Mouse (Mus musculus): ENCODE measurements at regions not wholly inside any gene's neighbourhood (a gene's known extent, or its start where the extent isn't known, plus 50 kb on each side); places are given as distances from the start of the nearest gene placed in this dataset.

- peak; percentile 18 for DNase-seq (ENCODE audit: low read depth, low spot score)
Measured at GRCm38 (mm10) chr14:105426597-105427334, 168.4 kb downstream of the Ndfip2 start.

- no peak for DNase-seq (ENCODE audit: low read depth, low spot score)
Measured at GRCm38 (mm10) chr14:105417967-105418366, 159.6 kb downstream of the Ndfip2 start.

GRCm38 (mm10) chr14:105417458-105417960 lies 159.1 kb downstream of the Ndfip2 start:
- no peak for DNase-seq (ENCODE audit: low read depth, low spot score)

DNA sequence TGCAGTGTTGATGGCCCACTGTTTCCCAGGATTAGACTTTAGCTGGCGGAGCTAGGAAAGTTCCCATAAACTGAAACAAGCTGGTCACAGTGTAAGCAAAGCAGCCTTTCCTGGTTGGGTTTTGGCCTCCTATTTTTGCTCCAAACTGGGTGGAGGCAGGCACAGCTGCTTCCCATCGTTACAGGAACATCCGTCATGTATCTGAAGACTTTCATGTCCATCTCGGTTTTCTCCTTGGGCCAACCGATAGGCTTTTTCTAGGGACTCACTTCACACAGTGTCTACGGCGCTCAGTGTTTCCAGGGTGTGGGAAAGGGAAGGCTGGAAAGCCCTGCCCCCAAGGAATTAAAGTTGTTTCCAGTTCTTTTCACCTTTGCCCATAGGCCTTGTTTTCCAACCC lies 158.6 kb downstream of the Ndfip2 start:
- no peak for DNase-seq (ENCODE audit: low read depth, low spot score)

DNA sequence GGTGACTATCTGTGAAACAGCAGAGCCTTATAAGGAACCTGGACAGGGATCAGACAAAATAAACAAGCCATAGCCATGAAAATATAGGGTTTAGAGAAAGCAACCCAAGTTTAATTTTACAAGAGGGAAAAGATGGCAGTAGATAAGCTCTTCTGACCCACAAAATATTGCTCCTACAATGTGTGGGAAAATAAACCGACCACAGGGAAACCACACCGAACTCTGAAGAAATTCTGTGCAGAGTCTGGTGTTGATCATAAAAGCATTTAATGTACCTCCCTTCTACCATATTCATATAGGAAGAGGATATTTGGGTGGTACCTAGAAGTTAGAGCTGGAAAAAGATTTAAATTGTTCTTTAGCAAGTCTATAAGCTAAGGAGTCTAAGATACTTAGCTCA lies 146.3 kb downstream of the Ndfip2 start:
- DNase-seq (ENCODE audit: low read depth, low spot score): no peak

DNA sequence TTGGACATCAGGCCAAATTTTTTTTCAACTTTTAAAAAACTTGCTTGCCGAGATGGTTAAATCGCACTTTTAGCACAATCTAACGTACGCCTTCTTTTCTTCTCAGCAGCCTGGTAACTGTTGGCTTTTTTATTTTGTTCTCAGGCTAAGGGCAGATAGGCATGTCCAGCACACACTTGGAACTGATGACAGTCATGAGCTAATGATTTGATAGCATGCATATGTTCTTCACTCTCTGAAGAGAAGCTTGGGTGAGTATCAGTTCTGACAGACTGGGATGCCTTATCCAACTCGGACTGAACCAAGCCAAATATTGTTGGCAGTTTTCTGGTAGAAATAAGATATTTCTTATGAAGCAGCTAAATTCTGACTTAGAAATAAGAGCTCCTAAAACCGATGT lies 145.9 kb downstream of the Ndfip2 start:
- DNase-seq (ENCODE audit: low read depth, low spot score): no peak

DNA sequence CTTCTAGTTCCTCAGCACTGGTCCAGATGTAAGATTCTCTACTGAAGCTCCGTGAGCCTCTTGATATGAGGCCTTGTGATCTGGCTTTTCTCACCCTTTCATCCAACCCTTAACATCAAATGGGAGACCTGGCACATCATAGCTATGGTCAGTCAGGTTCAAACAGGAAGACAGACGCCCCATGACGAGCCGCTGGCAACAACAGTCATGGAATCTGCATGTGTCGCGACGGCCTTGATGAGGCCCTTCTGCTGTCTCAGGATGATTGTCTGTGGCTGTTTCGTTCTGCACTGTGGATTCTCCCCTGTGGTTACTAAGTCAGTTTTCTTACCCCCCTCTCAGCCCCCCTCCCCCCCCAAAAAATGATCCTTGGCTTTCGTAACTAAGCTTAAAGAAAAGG lies 144.9 kb downstream of the Ndfip2 start:
- DNase-seq (ENCODE audit: low read depth, low spot score): peak; percentile 19

GRCm38 (mm10) chr14:105402556-105402955 lies 144.2 kb downstream of the Ndfip2 start:
- DNase-seq (ENCODE audit: low read depth, low spot score): peak; percentile 69

GRCm38 (mm10) chr14:105397467-105397866 lies 139.1 kb downstream of the Ndfip2 start:
- peak; percentile 84 for DNase-seq (ENCODE audit: low read depth, low spot score)

- DNase-seq (ENCODE audit: low read depth, low spot score): no peak
Measured at GRCm38 (mm10) chr14:105392079-105392813, 133.9 kb downstream of the Ndfip2 start.

DNA sequence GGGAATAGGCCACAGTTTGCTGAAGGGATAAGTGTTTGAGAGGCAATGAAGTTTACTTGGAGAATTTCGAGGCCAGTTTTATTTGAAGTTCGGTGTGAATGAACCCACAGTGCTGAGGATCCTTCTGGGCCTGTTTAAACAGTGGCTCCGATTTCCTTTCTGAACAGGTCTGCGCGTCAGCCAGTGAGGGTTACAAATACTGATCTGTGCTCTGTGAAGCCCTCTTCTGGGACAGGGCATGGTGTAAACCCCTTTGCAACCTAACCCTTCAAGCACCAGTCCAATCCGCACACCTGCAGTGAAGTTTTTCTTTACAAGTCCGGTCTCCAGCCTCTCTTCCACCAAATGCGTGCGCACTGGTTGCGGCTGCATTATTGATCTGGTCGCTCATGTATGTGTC lies 133.1 kb downstream of the Ndfip2 start:
- DNase-seq (ENCODE audit: low read depth, low spot score): no peak

DNA sequence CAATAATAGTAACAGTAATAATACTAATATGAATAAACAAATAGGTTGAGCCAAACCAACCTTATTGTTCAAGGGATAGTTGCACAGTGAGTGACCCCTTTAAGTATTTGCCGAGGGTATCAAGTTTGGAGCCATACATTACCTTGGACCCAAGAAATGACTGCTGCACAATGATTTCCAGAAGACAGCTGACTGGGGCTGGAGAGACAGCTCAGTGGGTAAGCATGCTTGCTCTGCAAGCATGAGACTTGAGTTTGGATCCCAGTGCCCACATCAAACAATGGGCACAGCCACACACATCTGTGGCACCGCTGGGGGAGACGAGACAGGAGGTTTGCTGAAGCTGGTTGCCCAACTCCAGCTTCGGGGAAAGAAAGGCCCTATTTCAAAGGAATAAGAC lies 126.7 kb downstream of the Ndfip2 start:
- DNase-seq (ENCODE audit: low read depth, low spot score): no peak

DNA sequence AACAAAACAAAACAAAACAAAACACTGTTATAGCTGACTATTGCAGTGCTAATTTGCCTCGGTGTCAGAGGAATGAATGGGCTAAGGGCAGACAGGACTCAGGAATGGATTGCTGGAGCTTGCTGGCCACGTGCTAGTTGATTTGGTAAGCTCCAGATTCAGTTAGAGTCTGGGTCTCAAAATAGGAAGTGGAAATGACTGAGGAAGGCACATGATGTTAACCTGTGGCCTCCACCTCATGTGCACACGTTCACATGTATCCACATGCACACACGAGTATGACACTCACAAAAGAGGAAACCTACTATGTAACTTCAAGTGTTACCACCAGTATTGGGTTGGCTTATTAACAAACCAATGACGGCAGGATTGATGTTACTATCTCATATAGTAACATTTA lies 125.0 kb downstream of the Ndfip2 start:
- no peak for DNase-seq (ENCODE audit: low read depth, low spot score)

DNA sequence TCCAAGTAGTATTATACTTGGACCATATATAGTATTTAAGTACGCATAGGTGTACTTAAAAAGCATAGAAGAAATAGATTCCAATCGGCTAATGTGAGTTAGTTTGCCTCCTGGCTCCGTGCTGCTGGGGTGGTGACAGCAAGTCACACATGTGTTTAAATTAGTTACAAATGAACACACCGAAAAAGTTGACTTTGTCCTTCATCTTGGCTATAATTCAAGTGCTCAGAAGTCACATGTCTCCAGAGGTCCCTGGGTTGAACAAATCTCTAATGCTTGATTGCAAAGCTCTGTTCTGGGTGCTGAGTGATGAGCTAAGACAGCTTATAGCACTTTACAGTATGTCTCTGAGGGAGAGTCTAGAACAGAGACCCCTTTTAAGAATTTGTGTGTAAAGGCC lies 121.7 kb downstream of the Ndfip2 start:
- no peak for DNase-seq (ENCODE audit: low read depth, low spot score)

GRCm38 (mm10) chr14:105377770-105378169 lies 119.4 kb downstream of the Ndfip2 start:
- DNase-seq (ENCODE audit: low read depth, low spot score): no peak

GRCm38 (mm10) chr14:105377035-105377621 lies 118.8 kb downstream of the Ndfip2 start:
- no peak for DNase-seq (ENCODE audit: low read depth, low spot score)

GRCm38 (mm10) chr14:105369637-105370435 lies 111.5 kb downstream of the Ndfip2 start:
- DNase-seq (ENCODE audit: low read depth, low spot score): no peak

DNA sequence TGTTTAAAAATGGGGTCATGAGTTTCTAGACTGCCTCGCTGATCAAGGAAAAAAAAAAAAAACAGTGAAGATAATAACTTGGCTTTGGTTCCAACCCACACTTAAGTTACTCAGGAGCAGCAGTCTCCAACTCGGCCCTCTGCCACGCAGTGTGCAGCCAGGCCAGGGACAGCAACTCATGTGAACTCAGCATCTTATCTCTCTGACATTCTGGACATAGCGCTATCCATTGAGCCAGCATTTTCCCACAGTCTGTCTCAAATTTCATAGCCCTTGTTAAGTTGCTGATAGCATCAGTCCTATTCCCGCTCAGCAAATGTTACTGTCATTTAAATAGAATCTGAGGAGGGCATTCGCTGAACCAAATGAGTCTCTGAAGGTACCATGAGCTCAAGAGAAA lies 102.2 kb downstream of the Ndfip2 start:
- no peak for DNase-seq (ENCODE audit: low read depth, low spot score)

DNA sequence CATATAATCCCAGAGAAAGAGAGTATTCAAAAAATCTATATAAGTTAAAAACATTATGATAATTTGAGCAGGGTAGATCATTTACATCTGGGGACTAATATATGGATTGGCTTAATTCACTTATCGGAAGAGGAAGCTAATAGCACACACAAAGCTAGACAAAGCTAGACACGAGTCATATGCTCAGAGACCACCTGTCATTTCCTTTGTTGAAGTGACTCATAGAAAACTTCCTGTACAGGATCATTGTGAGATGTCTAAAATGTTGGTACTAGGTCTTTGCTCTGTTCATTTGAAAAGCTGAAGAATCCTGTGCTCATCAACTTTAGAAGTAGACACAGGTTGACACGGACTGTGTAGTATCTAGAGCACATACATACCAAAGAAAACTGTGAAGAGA lies 101.5 kb downstream of the Ndfip2 start:
- no peak for DNase-seq (ENCODE audit: low read depth, low spot score)

Data from R1 (cell line).